8 mouse cellular contexts compared by ENCODE assay signal in genomic region chr15:63998410-63998765, GRCm38 (mm10).
A peak's percentile ranks its signal among the peaks of the same experiment; 100 is the strongest.
DNase-seq lines count a peak whose midpoint lies in the region; ATAC-seq and TF ChIP-seq lines count a peak whose summit lies in the region.

No protein-coding gene starts in this region.

- WGBS in lung, embryonic 14.5 days, result 1% methylated on average over 16 of the region's 16 CpGs
- under 1% methylated on average over 16 of the region's 16 CpGs for WGBS in limb, embryonic 12.5 days
- WGBS in olfactory bulb, adult 2 months, result 2% methylated on average over 16 of the region's 16 CpGs

- DNase-seq in lung, embryonic 14.5 days, result no peak
- no peak for DNase-seq in lung, postnatal 14 days
- no peak for DNase-seq in cerebellum, adult 18-20 months
- no peak for DNase-seq in kidney, adult 9 months
- DNase-seq in kidney, postnatal 14 days, result no peak

- TF ChIP-seq CTCF in lung, embryonic 14.5 days (IDR thresholded peaks at IDR 0.05; ENCODE audit: low read depth), result no peak
- TF ChIP-seq CTCF in embryonic fibroblast, embryonic 13.5 days (IDR thresholded peaks at IDR 0.05; ENCODE audit: borderline replicate concordance, insufficient read depth, low read length), result no peak
- no peak for TF ChIP-seq CTCF in olfactory bulb, adult 2 months (IDR thresholded peaks at IDR 0.05; ENCODE audit: insufficient read depth, low read depth, low read length)

- H3K36me3 ChIP-seq in lung, embryonic 14.5 days (ENCODE audit: insufficient read depth), result no peaks in the 10 kb centered on the region
- H3K36me3 ChIP-seq in limb, embryonic 12.5 days, result no peaks in the 10 kb centered on the region

- H3K4me3 ChIP-seq in lung, embryonic 14.5 days (ENCODE audit: low read depth, low read length), result peak overlapping the region; percentile 83
- peak overlapping the region; percentile 35 for H3K4me3 ChIP-seq in embryonic fibroblast, embryonic 13.5 days (ENCODE audit: insufficient read depth, low read length)
- peak overlapping the region; percentile 86 for H3K4me3 ChIP-seq in limb, embryonic 12.5 days (replicated peaks)
- H3K4me3 ChIP-seq in olfactory bulb, adult 2 months (ENCODE audit: insufficient read depth, low read depth, low read length), result peak overlapping the region; percentile 95

- no peaks in the 10 kb centered on the region for H3K27me3 ChIP-seq in lung, embryonic 14.5 days (ENCODE audit: insufficient read depth, low read length)
- no peaks in the 10 kb centered on the region for H3K27me3 ChIP-seq in limb, embryonic 12.5 days

- TF ChIP-seq POLR2A in embryonic fibroblast, embryonic 13.5 days (IDR thresholded peaks at IDR 0.05; ENCODE audit: low read depth, low read length), result no peak
- TF ChIP-seq POLR2A in olfactory bulb, adult 2 months (IDR thresholded peaks at IDR 0.05; ENCODE audit: insufficient read depth, low read depth, low read length), result no peak

- H3K9me3 ChIP-seq in lung, embryonic 14.5 days (ENCODE audit: low read depth, low read length), result no peaks in the 10 kb centered on the region
- H3K9me3 ChIP-seq in limb, embryonic 12.5 days, result no peaks in the 10 kb centered on the region

- ATAC-seq in lung, embryonic 14.5 days (ENCODE audit: insufficient read depth), result peak; percentile 81
- ATAC-seq in limb, embryonic 12.5 days (ENCODE audit: insufficient number of reproducible peaks, insufficient read depth, low FRiP score, low TSS enrichment, low read depth), result no peak

- H3K27ac ChIP-seq in lung, embryonic 14.5 days (ENCODE audit: low read depth), result no peak overlapping the region
- peak overlapping the region; percentile 14; the same call in 1 of the 2 replicates for H3K27ac ChIP-seq in embryonic fibroblast, embryonic 13.5 days (ENCODE audit: insufficient read depth, low read length)
- H3K27ac ChIP-seq in limb, embryonic 12.5 days, result peak overlapping the region; percentile 76; the same call in 1 of the 2 replicates
- peak overlapping the region; percentile 85 for H3K27ac ChIP-seq in olfactory bulb, adult 2 months (ENCODE audit: insufficient read depth, low read depth, low read length)

- H3K4me1 ChIP-seq in lung, embryonic 14.5 days (ENCODE audit: insufficient read depth), result 0 out of 2 replicates have a peak, but pooled peaks cover 7% of the 10 kb centered on the region
- H3K4me1 ChIP-seq in embryonic fibroblast, embryonic 13.5 days (ENCODE audit: control insufficient read depth, insufficient read depth, low read length), result peaks cover 9% of the 10 kb centered on the region
- peaks cover 20% of the 10 kb centered on the region for H3K4me1 ChIP-seq in limb, embryonic 12.5 days (replicated peaks)
- peaks cover 2% of the 10 kb centered on the region; the same call in 1 of the 2 replicates for H3K4me1 ChIP-seq in olfactory bulb, adult 2 months (ENCODE audit: control insufficient read depth, insufficient read depth, low read length)

- H3K9ac ChIP-seq in lung, embryonic 14.5 days, result peak overlapping the region; percentile 50
- peak overlapping the region; percentile 88 for H3K9ac ChIP-seq in limb, embryonic 12.5 days (replicated peaks)

- H3K4me2 ChIP-seq in lung, embryonic 14.5 days, result peak overlapping the region; percentile 78
- H3K4me2 ChIP-seq in limb, embryonic 12.5 days, result peak overlapping the region; percentile 65

Comparison
In these comparisons a context has a peak if more than half of its experiments do, and no peak if none do; other contexts are left out.
1. H3K4me3 ChIP-seq: peak in every context shown above with its lines; median percentile 95 in olfactory bulb, adult 2 months; 86 in limb, embryonic 12.5 days; 83 in lung, embryonic 14.5 days; 35 in embryonic fibroblast, embryonic 13.5 days.